Mouse (Mus musculus): ENCODE measurements around the gene Aff3. TPM values are rescaled to one million over a fixed set of nuclear protein-coding genes. Genes with fewer than 3 reads are reported as not detected.

The Aff3 gene
- 1.7 and 2.6 TPM in 2 replicates for total RNA-seq (2012; rRNA removed)

GRCm38 (mm10) chr1:38664777-38665176 is at the start of gene Aff3:
Gene Aff3 (minus strand): TSS chr1:38664955.
- H3K9me3 ChIP-seq (ENCODE audit: control insufficient read depth, insufficient read depth, low read depth, low read length), result no peaks in the 10 kb centered on the region
- no peak for TF ChIP-seq HCFC1 (IDR thresholded peaks at IDR 0.05; ENCODE audit: borderline replicate concordance, insufficient read depth, low read length)
- no peak for TF ChIP-seq MAFK (IDR thresholded peaks at IDR 0.05; ENCODE audit: insufficient read depth, low read depth, low read length)
- no peak for TF ChIP-seq ZNF384 (IDR thresholded peaks at IDR 0.05; ENCODE audit: low read depth, low read length)
- TF ChIP-seq CHD2 (IDR thresholded peaks at IDR 0.05; ENCODE audit: low read depth, low read length), result no peak
- no peak for TF ChIP-seq ZC3H11A (IDR thresholded peaks at IDR 0.05; ENCODE audit: borderline replicate concordance, low read depth, low read length)
- no peaks in the 10 kb centered on the region for H3K4me1 ChIP-seq (ENCODE audit: control insufficient read depth in 2 of 2, insufficient read depth in 2 of 2, low read length in 2 of 2, poor library complexity in 1 of 2)
- no peak for DNase-seq (ENCODE audit: low read depth, low spot score)
- H3K9ac ChIP-seq (ENCODE audit: insufficient read depth, low read depth, low read length, poor library complexity, severe bottlenecking), result no peak within 1 kb of the TSS
- H3K27ac ChIP-seq (ENCODE audit: insufficient read depth, low read depth, low read length, poor library complexity, severe bottlenecking), result no peak within 1 kb of the TSS
- in situ Hi-C loops (cut with MboI; ENCODE audit: low sequenced_read_pairs in 2 of 2, unreplicated experiment in 2 of 2), result no loop called here
- H3K36me3 ChIP-seq (ENCODE audit: control insufficient read depth, insufficient read depth, low read length, poor library complexity, severe bottlenecking), result no peaks in the 10 kb centered on the region
- no peak within 1 kb of the TSS for H3K4me3 ChIP-seq (ENCODE audit: insufficient read depth in 1 of 2, low read depth in 1 of 2, low read length in 2 of 2, poor library complexity in 1 of 2, severe bottlenecking in 1 of 2)

GRCm38 (mm10) chr1:38700646-38701045 is 35.9 kb upstream of the Aff3 start:
- no peak overlapping the region for H3K9ac ChIP-seq (ENCODE audit: insufficient read depth, low read depth, low read length, poor library complexity, severe bottlenecking)
- in situ Hi-C loops (cut with MboI; ENCODE audit: low sequenced_read_pairs in 2 of 2, unreplicated experiment in 2 of 2), result no loop called here
- no peak overlapping the region for H3K4me3 ChIP-seq (ENCODE audit: insufficient read depth in 1 of 2, low read depth in 1 of 2, low read length in 2 of 2, poor library complexity in 1 of 2, severe bottlenecking in 1 of 2)
- no peaks in the 10 kb centered on the region for H3K4me1 ChIP-seq (ENCODE audit: control insufficient read depth in 2 of 2, insufficient read depth in 2 of 2, low read length in 2 of 2, poor library complexity in 1 of 2)
- H3K9me3 ChIP-seq (ENCODE audit: control insufficient read depth, insufficient read depth, low read depth, low read length), result peaks cover 2% of the 10 kb centered on the region; the same call in 1 of the 2 replicates
- no peak for DNase-seq (ENCODE audit: low read depth, low spot score)
- no peak overlapping the region for H3K27ac ChIP-seq (ENCODE audit: insufficient read depth, low read depth, low read length, poor library complexity, severe bottlenecking)
- TF ChIP-seq CHD2 (IDR thresholded peaks at IDR 0.05; ENCODE audit: low read depth, low read length) (no peak), ZNF384 (IDR thresholded peaks at IDR 0.05; ENCODE audit: low read depth, low read length) (no peak), MAFK (IDR thresholded peaks at IDR 0.05; ENCODE audit: insufficient read depth, low read depth, low read length) (no peak), HCFC1 (IDR thresholded peaks at IDR 0.05; ENCODE audit: borderline replicate concordance, insufficient read depth, low read length) (no peak), ZC3H11A (IDR thresholded peaks at IDR 0.05; ENCODE audit: borderline replicate concordance, low read depth, low read length) (no peak)
- H3K36me3 ChIP-seq (ENCODE audit: control insufficient read depth, insufficient read depth, low read length, poor library complexity, severe bottlenecking), result no peaks in the 10 kb centered on the region

DNA sequence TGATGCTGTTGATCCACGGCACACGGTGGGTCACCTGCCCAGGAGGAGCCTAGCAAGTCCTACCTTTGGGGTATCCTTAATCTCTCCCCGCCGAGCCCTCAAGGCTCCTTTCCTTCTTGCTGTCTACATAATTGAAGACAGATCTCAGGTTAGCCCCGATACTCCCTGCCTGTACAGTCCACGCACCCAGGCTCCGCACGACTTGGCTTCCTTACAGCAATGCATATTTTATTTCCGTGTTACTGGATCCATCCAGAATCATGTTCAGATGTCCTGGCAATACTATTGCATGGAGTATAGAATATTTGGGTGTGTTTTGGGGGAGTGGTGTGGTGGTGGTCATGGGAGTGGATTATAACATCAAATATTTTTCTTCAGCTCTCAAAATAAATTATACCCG is 34.5 kb upstream of the Aff3 start:
- no peak for DNase-seq (ENCODE audit: low read depth, low spot score)
- Histone ChIP-seq H3K9me3 (ENCODE audit: control insufficient read depth, insufficient read depth, low read depth, low read length) (no peaks in the 10 kb centered on the region), H3K9ac (ENCODE audit: insufficient read depth, low read depth, low read length, poor library complexity, severe bottlenecking) (no peak overlapping the region), H3K27ac (ENCODE audit: insufficient read depth, low read depth, low read length, poor library complexity, severe bottlenecking) (no peak overlapping the region), H3K4me3 (ENCODE audit: insufficient read depth in 1 of 2, low read depth in 1 of 2, low read length in 2 of 2, poor library complexity in 1 of 2, severe bottlenecking in 1 of 2) (no peak overlapping the region), H3K4me1 (ENCODE audit: control insufficient read depth in 2 of 2, insufficient read depth in 2 of 2, low read length in 2 of 2, poor library complexity in 1 of 2) (no peaks in the 10 kb centered on the region), H3K36me3 (ENCODE audit: control insufficient read depth, insufficient read depth, low read length, poor library complexity, severe bottlenecking) (no peaks in the 10 kb centered on the region)
- TF ChIP-seq HCFC1 (IDR thresholded peaks at IDR 0.05; ENCODE audit: borderline replicate concordance, insufficient read depth, low read length) (no peak), ZNF384 (IDR thresholded peaks at IDR 0.05; ENCODE audit: low read depth, low read length) (no peak), ZC3H11A (IDR thresholded peaks at IDR 0.05; ENCODE audit: borderline replicate concordance, low read depth, low read length) (no peak), MAFK (IDR thresholded peaks at IDR 0.05; ENCODE audit: insufficient read depth, low read depth, low read length) (no peak), CHD2 (IDR thresholded peaks at IDR 0.05; ENCODE audit: low read depth, low read length) (no peak)
- in situ Hi-C loops (cut with MboI; ENCODE audit: low sequenced_read_pairs in 2 of 2, unreplicated experiment in 2 of 2), result no loop called here

- in situ Hi-C loops (cut with MboI; ENCODE audit: low sequenced_read_pairs in 2 of 2, unreplicated experiment in 2 of 2), result no loop called here
- Histone ChIP-seq H3K36me3 (ENCODE audit: control insufficient read depth, insufficient read depth, low read length, poor library complexity, severe bottlenecking) (no peaks in the 10 kb centered on the region), H3K9me3 (ENCODE audit: control insufficient read depth, insufficient read depth, low read depth, low read length) (no peaks in the 10 kb centered on the region), H3K4me3 (ENCODE audit: insufficient read depth in 1 of 2, low read depth in 1 of 2, low read length in 2 of 2, poor library complexity in 1 of 2, severe bottlenecking in 1 of 2) (no peak overlapping the region), H3K27ac (ENCODE audit: insufficient read depth, low read depth, low read length, poor library complexity, severe bottlenecking) (no peak overlapping the region), H3K4me1 (ENCODE audit: control insufficient read depth in 2 of 2, insufficient read depth in 2 of 2, low read length in 2 of 2, poor library complexity in 1 of 2) (no peaks in the 10 kb centered on the region), H3K9ac (ENCODE audit: insufficient read depth, low read depth, low read length, poor library complexity, severe bottlenecking) (no peak overlapping the region)
- TF ChIP-seq MAFK (IDR thresholded peaks at IDR 0.05; ENCODE audit: insufficient read depth, low read depth, low read length) (no peak), CHD2 (IDR thresholded peaks at IDR 0.05; ENCODE audit: low read depth, low read length) (no peak), ZNF384 (IDR thresholded peaks at IDR 0.05; ENCODE audit: low read depth, low read length) (no peak), ZC3H11A (IDR thresholded peaks at IDR 0.05; ENCODE audit: borderline replicate concordance, low read depth, low read length) (no peak), HCFC1 (IDR thresholded peaks at IDR 0.05; ENCODE audit: borderline replicate concordance, insufficient read depth, low read length) (no peak)
- no peak for DNase-seq (ENCODE audit: low read depth, low spot score)
These were observed 31.3 kb upstream of the Aff3 start for GRCm38 (mm10) chr1:38695812-38696681.
